Mouse (Mus musculus): ENCODE measurements around the gene Zfp365.

Zfp365 gene

DNA sequence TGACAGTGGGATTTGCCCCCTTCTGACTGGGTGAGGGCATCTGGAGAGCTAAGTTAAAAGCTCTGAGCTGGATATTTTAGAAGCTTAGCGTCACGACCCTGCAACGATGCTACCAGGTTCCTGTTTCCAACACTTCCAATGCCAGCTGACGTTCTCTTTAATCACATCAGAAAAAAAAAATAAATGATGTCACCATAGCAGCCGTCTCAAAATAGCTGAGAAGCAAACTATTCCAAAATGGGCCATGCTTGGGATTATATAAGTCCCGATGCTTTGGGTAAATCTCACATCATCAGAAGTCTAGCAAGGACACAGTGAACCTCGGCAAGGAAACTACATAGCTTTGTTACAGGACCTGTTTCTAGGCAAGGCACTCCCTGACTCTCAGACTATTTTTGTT, 9.1 kb downstream of the Zfp365 start:
- no peak for DNase-seq (ENCODE audit: low read depth)

DNA sequence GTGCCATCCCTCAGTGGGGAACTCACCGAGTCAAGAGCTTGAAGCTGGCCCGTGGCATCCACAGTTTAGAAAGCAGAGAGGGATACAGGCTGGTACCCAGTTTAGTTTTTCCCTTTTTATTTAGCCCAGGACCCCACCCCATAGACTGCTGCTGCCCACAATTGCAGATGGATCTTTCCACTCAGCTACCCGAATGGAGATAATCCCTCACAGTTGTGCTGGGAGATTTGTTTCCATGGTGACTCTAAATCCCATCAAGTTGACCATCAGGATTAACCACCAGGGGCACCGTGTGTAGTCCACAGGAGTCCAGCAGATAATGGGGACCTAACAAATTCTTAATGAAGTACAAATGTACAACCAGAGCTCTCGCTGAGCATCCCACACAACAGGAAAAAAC, 11.3 kb downstream of the Zfp365 start:
- DNase-seq (ENCODE audit: low read depth): no peak

DNA sequence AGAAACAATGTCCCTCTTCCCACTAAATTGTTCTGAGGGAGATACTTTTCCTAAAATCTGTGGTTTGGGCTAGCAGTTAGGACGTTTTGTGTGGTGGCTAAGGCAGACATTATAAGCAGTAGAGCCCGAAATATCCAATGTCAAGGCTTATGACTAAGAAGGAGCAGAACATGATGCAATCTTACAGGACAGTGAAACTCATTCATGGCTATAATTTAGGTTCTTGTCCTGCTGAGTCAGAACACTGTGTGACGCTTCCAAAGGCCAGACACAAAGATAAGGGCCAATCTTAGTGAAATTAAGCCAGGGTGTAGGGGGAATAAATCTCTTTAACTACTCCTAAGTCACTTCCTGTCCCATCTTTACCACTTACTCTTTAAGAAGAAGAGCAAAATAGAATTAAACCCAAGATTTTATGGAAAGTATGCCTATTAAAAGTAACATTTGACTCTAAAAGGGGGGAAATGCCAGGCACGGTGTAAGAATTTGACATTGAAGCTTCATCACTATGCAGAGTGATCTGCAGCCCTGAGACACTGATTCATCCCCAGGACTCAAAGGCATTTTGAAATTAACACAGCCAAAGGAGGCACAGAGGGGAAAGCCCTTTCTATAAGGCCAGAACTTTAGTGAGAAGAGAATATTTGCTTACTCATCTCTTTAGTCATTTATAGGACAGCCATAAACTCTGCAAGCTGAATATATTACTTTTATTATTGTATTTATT, 13.3 kb downstream of the Zfp365 start:
- DNase-seq (ENCODE audit: low read depth): no peak

DNA sequence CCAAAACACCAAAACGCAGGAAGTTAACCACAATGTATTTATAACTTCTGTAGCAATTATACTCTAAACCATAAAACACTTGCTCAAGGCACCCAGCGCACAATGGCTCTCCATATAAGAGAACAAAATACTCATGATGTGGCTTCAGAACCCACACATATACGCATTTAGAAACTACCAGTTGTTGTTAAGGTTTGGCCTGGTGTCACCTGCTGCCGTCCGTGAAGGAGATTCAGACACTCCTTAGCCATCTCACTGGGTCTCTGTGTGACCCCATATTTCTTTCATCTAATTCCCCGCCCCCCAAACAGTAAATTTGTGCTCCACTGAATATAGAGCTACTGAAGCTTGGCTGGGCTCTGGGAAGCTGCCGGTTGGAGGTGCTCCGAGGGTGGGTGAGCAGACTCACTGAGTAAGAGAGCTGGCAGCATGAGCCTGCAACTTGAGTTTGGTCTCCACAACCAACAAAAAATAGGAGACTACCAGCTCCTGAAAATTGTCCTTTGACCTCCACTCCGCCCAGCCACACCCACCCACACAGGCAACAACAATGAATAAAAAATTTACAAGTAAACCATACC, 14.0 kb downstream of the Zfp365 start:
- no peak for DNase-seq (ENCODE audit: low read depth)

DNA sequence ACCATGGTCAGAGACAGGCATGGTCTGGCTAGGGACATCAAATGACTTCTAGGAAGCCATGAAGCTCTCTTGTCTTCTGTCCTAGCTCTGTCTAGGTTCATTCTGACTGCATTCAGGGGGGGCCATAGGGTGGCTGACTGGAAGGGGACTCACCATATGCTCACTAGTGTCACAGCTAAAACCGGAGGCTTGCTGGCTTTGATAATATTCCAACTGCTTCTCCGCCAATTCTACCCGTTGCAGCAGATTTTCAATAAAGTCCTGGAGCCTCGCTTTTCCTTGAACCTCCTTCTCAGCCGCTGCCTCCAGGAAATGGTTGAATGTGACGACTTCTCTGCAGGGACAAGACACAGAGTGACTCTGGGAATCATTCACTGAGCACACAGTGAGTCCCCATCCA, 15.2 kb downstream of the Zfp365 start:
- no peak for DNase-seq (ENCODE audit: low read depth)

DNA sequence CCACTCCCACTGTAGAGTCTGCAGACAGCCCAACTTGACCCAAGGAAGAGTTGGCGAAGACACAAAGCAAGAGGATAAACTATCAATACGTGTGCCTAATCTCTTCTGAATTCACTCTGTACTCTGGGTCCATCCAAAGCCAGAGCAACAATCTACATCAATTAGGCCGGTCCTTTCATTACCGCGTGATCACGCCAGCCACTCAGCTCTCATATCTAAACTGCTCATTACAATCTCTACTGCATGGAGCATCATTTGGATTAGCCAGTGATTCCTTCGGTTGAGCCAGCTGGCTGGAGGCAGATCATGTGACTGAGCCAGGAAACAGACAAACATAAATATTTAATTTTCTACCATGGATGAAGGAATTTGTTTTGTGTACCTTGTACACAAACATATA, 17.8 kb downstream of the Zfp365 start:
- DNase-seq (ENCODE audit: low read depth): no peak

DNA sequence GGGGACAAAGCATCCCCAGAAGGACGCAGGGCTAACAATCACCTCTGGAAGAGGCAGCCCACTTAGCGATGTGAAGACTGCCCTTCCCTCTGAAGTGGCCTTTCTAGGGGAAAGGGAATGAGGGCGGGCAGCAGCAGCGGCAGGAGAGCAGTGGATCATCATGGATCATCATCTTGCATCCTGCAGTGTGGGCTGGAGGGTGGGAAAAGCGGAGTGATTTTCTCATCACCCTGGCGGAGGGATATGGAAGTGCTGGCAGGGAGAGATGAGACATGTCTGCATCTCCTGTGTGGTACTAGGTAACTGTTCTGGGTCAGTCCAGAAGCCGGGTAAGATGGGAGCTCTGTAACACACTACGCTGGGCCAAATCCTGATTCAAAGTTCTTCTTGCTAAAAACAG, 18.4 kb downstream of the Zfp365 start:
- DNase-seq (ENCODE audit: low read depth): no peak

DNA sequence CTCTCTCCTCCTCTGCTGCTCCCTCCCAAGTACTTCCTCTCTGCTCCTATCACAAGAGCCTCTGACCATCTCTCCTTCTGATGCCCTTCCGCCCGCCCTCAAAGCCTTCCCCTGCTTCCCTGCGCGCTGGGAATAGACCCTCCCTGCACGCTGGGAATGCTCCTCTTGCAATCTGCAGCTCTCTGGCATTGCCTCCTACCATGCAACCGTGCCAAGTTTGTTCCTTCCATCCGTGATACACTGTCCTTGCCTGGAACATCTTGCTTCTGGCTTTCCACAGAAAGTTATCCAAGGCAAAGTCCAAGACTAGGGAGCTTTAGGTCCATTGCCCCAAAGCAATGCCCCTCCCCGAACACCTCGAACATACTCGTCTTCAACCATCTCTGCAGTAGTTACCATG, 19.2 kb downstream of the Zfp365 start:
- no peak for DNase-seq (ENCODE audit: low read depth)

DNA sequence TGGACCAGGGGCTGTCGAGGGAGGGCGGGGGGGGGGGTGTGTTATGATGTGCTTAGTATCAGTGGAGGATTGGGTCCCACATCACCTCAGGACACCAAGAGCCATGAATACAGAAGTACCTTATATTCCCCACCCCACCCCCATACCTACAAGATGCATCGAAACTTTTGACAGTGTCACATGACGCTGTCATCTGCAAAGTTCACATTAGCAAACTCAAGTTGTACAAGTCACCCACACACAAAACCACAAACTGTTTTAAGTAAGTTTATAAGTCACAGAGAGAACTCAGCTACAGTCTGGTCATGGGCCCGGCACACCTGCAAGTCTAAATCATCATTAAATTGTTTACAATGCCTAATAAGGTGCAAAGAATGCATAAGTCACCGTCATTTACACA, 21.3 kb downstream of the Zfp365 start:
- DNase-seq (ENCODE audit: low read depth): peak; percentile 20

DNA sequence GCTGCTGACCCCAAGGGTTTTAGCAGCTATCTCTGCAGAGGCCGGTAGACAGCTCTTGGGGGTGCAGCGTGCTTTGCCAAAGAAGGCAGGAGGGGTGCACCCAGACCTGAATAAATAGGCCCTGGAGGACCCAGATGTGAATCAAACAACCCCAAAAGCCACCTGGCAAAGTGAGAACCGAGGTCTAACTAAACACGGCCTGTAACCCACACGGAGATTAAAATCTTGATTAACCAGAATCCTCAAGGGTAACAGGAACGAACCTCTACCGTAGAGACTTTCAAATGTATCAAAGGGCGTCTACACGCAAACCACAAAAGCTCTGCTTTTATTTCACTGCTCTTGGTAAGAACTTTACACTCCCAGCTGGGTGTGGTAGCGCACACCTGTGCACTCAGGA, 24.5 kb downstream of the Zfp365 start:
- DNase-seq (ENCODE audit: low read depth): peak; percentile 41

DNA sequence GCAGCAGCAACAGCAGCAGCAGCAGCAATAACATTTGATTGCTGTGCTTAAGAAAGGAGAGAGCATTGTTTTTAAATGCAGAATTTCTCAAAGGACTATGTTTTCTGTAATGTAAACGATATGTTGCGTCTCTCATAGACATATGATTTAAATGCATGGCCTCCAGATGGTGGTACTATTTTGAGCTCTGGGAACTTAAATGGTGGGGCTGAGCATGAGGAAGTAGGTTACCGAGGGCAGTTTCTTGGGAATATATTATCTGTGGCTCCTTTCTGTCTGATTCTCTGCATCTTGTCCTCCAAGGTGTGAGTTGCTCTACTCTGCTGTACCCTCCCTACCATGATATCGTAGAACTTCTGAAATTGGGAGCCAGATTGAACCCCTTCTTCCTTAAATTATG, 31.8 kb downstream of the Zfp365 start:
- DNase-seq (ENCODE audit: low read depth): no peak

DNA sequence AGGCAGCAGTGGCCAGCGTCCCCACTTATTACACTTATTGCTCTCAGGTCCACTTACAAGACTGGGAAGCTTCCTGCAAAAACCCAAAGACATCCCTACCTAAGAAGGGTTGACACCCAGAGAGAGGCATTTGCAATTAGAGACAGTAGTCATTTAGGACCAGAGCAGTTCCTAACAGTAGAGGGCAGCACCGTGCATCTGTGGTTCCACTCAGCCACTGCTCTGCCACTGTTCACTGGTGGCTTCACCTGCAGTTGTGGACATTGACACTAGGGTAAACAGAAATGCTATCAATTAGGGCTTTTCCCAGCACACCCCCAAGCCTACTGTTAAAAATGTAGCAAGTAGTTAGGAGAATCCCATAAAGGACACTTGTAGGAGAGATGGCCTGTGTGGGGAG, 40.7 kb downstream of the Zfp365 start:
- DNase-seq (ENCODE audit: low read depth): peak; percentile 80

DNA sequence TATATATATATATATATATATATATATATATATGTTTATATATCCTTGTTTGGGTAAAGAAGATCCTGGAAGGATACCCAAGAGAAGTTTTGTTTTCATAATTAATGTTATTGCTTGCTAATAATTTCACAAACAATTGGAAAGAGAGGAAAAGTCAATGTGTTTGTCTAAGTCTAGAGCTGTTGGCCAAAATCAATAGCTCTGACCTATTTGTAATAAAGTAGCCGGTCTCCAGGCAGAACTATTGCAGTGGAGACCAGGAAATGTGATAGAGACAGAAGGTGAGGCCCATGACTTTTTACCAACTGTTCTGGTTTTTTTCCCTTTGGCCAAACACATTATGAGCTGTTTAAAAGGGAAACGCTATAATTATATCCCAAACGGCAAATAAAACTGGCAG, 44.2 kb downstream of the Zfp365 start:
- DNase-seq (ENCODE audit: low read depth): no peak

DNA sequence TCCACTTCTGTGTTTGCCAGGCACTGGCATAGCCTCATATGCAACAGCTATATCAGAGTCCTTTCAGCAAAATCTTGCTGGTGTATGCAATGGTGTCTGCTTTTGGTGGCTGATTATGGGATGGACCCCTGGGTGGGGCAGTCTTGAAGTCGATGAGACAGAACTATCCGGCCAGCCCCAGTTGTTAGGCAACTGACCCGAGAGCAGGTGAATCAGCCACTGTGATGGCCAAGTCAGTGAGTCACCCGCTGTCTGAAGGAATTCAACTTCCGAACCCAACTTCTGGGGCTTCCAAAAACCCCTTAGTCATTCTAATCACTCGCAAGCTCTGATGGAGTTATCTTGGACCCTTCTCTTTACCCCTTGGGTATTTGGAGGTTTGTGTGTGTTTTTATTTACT, 46.6 kb downstream of the Zfp365 start:
- no peak for DNase-seq (ENCODE audit: low read depth)

DNA sequence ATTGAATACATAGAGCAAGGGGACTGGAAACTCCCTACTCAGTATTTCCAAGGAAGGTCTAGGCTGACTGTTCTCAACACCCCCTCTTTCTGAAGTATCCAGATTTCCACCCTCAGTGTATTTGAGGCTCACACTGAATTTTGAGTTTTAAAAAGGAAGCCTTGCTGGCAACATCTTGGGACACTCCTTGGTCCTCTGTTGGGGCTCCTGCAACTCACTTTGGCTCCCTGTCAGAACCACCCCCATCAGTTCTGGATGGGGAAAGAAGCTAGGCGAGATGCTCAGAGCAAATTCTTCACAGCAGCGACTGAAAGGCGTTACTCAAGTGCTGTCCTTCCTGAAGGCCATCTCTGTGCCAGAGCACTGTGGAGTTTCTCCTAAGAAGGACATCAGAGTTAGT, 47.4 kb downstream of the Zfp365 start:
- DNase-seq (ENCODE audit: low read depth): no peak

DNA sequence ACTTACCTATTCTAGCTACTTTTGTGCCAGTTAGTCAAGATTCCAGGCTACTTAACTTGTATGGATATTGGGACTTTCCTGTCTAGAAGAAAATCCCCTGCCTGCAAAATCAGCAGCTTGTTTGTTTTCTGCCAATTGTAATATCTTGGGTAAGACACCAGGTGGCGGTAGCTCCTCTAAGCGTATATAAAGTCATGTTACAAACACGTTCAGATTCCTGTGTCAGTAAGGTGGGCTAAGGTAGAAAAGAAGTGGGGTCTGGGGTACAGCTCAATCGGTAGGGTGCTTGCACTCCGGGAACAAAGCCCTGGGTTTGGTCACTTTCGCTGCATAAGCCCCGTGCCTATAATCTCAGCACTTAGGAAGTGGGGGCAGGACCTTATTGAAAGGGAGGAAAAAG, 50.1 kb downstream of the Zfp365 start:
- peak; percentile 61 for DNase-seq (ENCODE audit: low read depth)

DNA sequence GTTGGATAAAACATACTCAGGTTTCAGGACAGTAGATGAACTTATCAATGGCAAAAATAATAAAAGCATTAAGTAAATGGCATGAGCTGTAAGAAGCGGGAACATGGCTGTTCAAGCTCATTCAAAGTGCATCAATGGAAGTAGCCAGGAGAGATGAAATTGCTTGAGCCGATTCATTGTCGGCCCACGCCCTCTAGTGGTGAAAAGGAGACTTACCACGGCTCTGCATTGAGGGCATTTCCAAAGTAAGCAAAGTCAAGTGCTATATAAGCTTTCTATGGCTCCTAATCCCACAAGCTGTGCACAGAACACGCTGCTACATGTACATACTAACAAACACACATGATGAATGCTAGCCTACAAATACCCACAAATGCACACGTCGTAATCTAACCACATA, 53.6 kb downstream of the Zfp365 start:
- DNase-seq (ENCODE audit: low read depth): peak; percentile 78

DNA sequence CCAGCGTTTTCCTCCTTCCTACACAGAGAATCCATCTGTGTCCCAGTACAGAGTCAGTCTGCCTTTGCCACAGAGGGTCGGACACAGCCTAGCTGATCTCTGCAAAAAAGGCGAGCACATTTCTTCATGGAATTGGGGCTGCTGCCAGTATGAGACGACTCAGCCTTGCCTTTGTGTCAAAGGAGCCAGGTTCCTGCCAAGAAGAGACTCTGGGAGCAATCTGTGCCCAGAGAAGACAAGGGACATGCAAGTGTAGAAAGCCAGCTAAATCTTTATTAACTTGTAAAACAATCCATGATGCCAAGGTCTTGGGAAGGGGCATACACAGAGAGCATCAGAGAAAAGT, 54.9 kb downstream of the Zfp365 start:
- no peak for DNase-seq (ENCODE audit: low read depth)

DNA sequence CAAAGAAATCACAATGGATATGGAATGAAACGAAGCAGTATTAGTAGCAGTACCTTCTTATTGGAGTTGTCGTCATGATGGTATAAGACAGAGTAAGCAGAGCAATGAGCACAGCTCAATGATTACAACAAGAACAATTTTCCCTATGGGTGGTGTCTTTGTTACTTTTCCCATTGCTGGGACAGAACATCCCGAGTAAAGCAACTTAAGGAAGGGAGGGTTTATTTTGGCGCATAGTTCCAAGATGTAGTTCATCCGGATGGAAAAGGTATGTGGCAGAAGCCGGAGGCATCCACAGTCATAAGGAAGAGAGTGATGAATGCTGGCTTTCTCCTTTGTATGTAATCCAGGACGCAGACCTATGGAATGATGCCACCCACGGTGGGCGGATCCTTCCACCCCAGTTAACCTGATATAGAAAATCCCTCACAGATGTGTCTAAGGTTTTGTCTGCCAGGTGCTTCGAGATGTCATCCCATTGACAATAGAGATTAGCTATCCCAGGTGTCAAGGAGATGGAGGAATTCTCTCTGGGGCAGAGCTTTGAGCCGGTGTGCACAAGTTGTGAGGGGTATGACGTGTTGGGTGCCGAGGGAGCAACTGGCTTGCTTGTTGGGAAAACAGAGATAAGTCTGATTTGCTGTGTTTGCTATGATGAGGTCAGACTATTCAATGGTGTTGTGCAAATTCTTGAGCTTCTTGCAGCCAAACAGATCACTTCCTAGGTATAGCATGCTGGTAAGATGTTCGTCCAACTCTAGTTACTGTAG, 55.5 kb downstream of the Zfp365 start:
- no peak for DNase-seq (ENCODE audit: low read depth)

DNA sequence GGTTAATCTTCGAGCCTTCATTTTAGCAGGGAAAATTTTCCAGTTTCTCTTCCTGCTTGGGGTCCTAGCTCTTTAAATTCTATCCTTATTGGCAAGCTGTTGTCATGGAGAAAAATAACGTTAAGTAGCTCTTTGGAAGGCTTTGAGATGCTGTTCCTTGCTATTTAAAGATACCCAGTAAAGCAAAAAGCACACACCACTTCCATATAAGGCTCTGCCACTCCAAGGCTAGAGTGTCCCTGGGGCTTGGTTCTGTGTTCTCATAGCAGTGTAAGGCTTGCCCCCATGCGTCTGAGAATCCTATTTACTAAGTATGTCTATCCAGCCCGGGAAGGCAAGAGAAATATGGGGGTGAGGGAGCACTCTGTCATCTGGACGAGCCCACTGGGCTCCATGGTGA, 56.7 kb downstream of the Zfp365 start:
- DNase-seq (ENCODE audit: low read depth): no peak

DNA sequence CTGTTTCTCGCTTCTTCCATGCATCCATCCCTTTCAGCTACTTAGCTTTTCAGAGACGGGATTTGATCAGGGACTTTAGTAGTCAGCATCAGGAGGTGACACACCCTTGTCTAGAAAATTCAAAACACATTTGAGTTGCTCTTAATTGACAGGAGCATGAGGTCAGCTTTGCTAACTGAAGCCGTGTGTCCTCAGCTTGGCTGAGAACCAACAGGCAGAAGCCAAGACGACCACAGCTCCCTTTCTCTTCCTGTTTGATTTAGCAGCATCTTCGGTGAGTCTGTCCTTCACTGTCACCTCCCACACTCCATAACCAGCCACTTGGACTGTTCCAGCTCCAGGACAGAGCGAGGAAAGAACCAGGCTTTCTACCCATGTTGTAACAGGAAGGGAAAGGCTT, 60.1 kb downstream of the Zfp365 start:
- DNase-seq (ENCODE audit: low read depth): no peak

DNA sequence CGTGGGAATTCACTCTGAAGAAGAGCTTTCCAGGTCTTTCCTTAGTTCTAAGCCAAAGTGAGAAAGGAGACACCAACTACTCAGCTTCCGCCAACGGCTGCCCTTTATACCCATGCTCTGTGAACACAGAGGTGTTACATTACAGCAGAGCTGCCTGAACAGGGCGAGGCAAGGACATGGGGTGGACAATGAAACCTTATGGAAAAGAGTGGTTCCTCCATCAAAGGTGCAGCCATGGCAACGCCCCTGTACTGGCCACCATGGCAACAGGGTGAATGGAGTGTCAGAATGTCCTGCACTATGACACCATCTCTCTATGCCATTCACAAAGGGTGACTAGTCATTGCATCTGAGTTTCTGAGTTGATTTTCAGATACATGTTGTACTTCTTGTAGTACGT, 61.4 kb downstream of the Zfp365 start:
- DNase-seq (ENCODE audit: low read depth): no peak

DNA sequence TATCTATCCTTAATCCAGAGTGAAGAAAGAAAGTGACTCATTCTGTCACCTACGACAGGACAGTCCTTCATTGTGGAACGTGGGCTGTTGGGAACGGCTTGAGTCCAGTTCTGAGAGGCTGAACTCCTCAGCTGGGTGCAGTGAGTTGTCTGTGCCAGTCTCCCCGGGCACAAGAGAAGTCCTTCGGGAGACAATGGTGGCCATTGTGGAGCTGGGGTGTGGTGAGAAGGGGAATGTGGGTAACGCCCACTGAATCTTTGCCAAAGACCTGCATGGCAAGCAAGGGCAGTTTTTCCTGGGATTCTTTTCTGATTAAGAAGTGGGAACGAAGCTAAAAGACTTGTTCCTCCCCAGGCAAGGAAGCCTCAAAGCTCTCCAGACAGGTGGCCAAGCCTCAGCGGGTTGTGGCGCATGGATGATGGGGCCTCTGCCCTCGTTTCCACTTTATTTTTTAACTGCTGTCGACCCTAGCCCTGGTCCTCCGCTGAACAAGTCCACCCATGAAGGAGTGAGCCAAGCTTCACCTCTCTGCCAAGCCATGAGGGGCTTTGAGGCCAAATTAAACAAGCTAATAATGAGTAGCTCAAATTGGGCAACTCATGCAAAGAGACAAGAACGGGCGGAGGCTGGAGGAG, 66.3 kb downstream of the Zfp365 start:
- no peak for DNase-seq (ENCODE audit: low read depth)

Measured in naive thymus-derived CD4-positive, alpha-beta T cell, adult 2 months (primary cell).